Mouse (Mus musculus): Measurements from ENCODE around the gene Phb.

GRCm38 (mm10) chr11:95726156-95726555, 59.4 kb downstream of the Phb start:
- no peak for TF ChIP-seq CTCF (IDR thresholded peaks at IDR 0.05; ENCODE audit: extremely low read depth, insufficient read depth, insufficient read length, insufficient replicate concordance)
- TF ChIP-seq POLR2A (IDR thresholded peaks at IDR 0.05; ENCODE audit: low read depth, low read length), result no peak
